Comparison of ENCODE assay signal across 15 mouse cellular contexts in the genomic region with DNA sequence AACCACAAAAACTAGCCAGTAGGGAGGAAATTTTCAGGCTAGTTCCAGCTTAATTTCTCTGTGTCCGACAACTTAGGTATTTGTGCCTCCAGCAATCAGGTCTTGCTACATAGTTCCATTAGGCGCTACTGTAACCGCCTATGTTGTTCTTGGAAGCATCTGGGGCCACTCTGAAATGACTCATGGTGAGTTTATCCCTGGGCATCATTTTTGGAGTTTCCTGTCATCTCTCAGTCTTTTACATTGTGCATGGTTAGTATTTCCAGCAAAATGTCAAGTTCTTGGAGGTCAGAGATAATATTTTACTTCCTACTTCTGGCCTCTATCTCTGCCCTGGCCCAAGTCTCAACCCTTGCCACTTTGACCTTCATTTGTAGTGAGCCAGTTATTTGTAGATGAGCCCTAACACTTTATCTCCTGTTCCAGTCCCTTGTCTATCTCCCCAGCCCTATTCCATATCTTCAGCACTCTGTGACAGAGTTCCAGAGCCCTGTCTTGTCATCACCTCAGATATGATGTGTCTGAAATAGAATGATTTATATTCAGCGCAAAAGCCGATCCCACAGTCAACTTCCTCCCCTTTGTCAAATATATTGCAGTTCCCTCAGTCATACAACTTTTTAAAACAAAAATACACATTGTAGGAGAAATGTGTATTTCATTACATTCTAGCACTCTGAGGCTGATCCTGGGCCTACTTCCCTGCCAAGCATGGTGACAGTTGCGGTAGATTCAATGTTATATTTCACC. TPM values are rescaled to one million over a fixed set of nuclear protein-coding genes. Genes with fewer than 3 reads are reported as not detected.
DNase-seq lines count a peak whose midpoint lies in the region; ATAC-seq and TF ChIP-seq lines count a peak whose summit lies in the region.
"Had no signal": no experiment of that assay in that cellular context is flagged by ENCODE, and none has a peak within 500 bp of the region (broad histone marks: within the 10 kb centered on the region; RNA-seq: fewer than 3 reads in every experiment).

No protein-coding gene starts in this region.

- no peaks in the 10 kb centered on the region for H3K9me3 ChIP-seq in liver, embryonic 16.5 days (replicated peaks; ENCODE audit: control insufficient read depth, low read length)
- H3K9me3 ChIP-seq in liver, embryonic 11.5 days (ENCODE audit: control insufficient read depth, low read length) = no peaks in the 10 kb centered on the region
- H3K9me3 ChIP-seq: hindbrain, embryonic 13.5 days; liver, embryonic 15.5 days had no signal

- TF ChIP-seq CTCF in heart, adult 2 months (IDR thresholded peaks at IDR 0.05) = no peak

- no peak overlapping the region for H3K27ac ChIP-seq in liver, embryonic 16.5 days (ENCODE audit: low read length)
- no peak overlapping the region for H3K27ac ChIP-seq in liver, embryonic 11.5 days (ENCODE audit: low read depth, low read length)
- H3K27ac ChIP-seq in heart, adult 2 months = peak overlapping the region; percentile 63
- H3K27ac ChIP-seq: hindbrain, embryonic 13.5 days; liver, embryonic 15.5 days had no signal

- WGBS in liver, embryonic 16.5 days (ENCODE audit: insufficient replicate concordance) = 50% methylated on average over 6 of the region's 6 CpGs
- WGBS in liver, embryonic 11.5 days = 71% methylated on average over 6 of the region's 6 CpGs
- WGBS in heart, adult 2 months = 31% methylated on average over 6 of the region's 6 CpGs

- no peak overlapping the region for H3K4me3 ChIP-seq in liver, embryonic 16.5 days (ENCODE audit: low read depth, low read length)
- H3K4me3 ChIP-seq in liver, embryonic 11.5 days (ENCODE audit: low read depth, low read length) = no peak overlapping the region
- H3K4me3 ChIP-seq in heart, adult 2 months = no peak overlapping the region
- H3K4me3 ChIP-seq: hindbrain, embryonic 13.5 days; liver, embryonic 15.5 days; megakaryocyte, embryonic 14.5 days had no signal

- intact Hi-C loops in heart, adult 2 months (cut with DNase I) = loop anchor here (1.0 kb wide), 1 partner anchor 108 kb away; no protein-coding TSS in a partner anchor

- no peak overlapping the region for H3K9ac ChIP-seq in liver, embryonic 16.5 days (ENCODE audit: low read depth, low read length)
- H3K9ac ChIP-seq in liver, embryonic 11.5 days (ENCODE audit: low read depth, low read length) = no peak overlapping the region
- H3K9ac ChIP-seq in heart, adult 2 months (ENCODE audit: low read depth, low read length) = no peak overlapping the region
- H3K9ac ChIP-seq: hindbrain, embryonic 13.5 days; liver, embryonic 15.5 days had no signal

- TF ChIP-seq POLR2A in heart, adult 2 months (IDR thresholded peaks at IDR 0.05; ENCODE audit: insufficient read depth, low read depth, low read length) = no peak

- no peak for DNase-seq in liver, embryonic 11.5 days (ENCODE audit: low spot score)
- DNase-seq in NIH3T3 (ENCODE audit: low read depth) = peak; percentile 24
- peak in 1 of 2 experiments; percentile 40 for DNase-seq in heart, adult 2 months
- DNase-seq in heart, postnatal 4 days = peak; percentile 25
- DNase-seq in spleen, postnatal 36 days (ENCODE audit: low spot score in 2 of 2) = no peak
- DNase-seq in urinary bladder, adult 2 months (ENCODE audit: low spot score) = no peak
- DNase-seq: cerebellum, adult 2 months; kidney, adult 18-20 months had no signal

- no peaks in the 10 kb centered on the region for H3K27me3 ChIP-seq in liver, embryonic 16.5 days (ENCODE audit: control insufficient read depth, insufficient read depth, low read depth, low read length)
- no peaks in the 10 kb centered on the region for H3K27me3 ChIP-seq in liver, embryonic 11.5 days (replicated peaks; ENCODE audit: control insufficient read depth, insufficient read depth, low read length)
- H3K27me3 ChIP-seq in heart, adult 2 months (ENCODE audit: control insufficient read depth, insufficient read depth, low read length) = no peaks in the 10 kb centered on the region
- H3K27me3 ChIP-seq: liver, embryonic 15.5 days; megakaryocyte, embryonic 14.5 days had no signal

- no peaks in the 10 kb centered on the region for H3K79me2 ChIP-seq in heart, adult 2 months (replicated peaks; ENCODE audit: control insufficient read depth, insufficient read depth, low read length)

- no peak overlapping the region for H3K4me2 ChIP-seq in liver, embryonic 16.5 days (ENCODE audit: low read depth, low read length)
- no peak overlapping the region for H3K4me2 ChIP-seq in liver, embryonic 11.5 days
- H3K4me2 ChIP-seq: hindbrain, embryonic 13.5 days; liver, embryonic 15.5 days had no signal

- 0 out of 2 replicates have a peak, but pooled peaks have one; percentile 11 for ATAC-seq in liver, embryonic 16.5 days (ENCODE audit: low read depth)
- ATAC-seq in liver, embryonic 11.5 days (replicated peaks; ENCODE audit: low FRiP score) = no peak
- ATAC-seq: forebrain, embryonic 14.5 days had no signal

- H3K4me1 ChIP-seq in liver, embryonic 16.5 days (ENCODE audit: control insufficient read depth, low read depth, low read length) = no peaks in the 10 kb centered on the region
- no peaks in the 10 kb centered on the region for H3K4me1 ChIP-seq in liver, embryonic 11.5 days (replicated peaks; ENCODE audit: control insufficient read depth, insufficient read depth, low read length)
- H3K4me1 ChIP-seq in heart, adult 2 months (ENCODE audit: control insufficient read depth, insufficient read depth, low read length) = peaks cover 9% of the 10 kb centered on the region; the same call in 1 of the 2 replicates
- H3K4me1 ChIP-seq: hindbrain, embryonic 13.5 days; liver, embryonic 15.5 days had no signal

- TF ChIP-seq EP300 in heart, adult 2 months (IDR thresholded peaks at IDR 0.05; ENCODE audit: insufficient read depth, low read depth, low read length) = no peak

- no peaks in the 10 kb centered on the region for H3K36me3 ChIP-seq in liver, embryonic 16.5 days (ENCODE audit: control insufficient read depth, insufficient read depth)
- H3K36me3 ChIP-seq in liver, embryonic 11.5 days (ENCODE audit: control insufficient read depth, insufficient read depth, low read length) = no peaks in the 10 kb centered on the region
- peaks cover 13% of the 10 kb centered on the region for H3K36me3 ChIP-seq in heart, adult 2 months (ENCODE audit: control insufficient read depth, insufficient read depth, low read length)
- H3K36me3 ChIP-seq: hindbrain, embryonic 13.5 days; liver, embryonic 15.5 days had no signal

RNA-seq across cellular contexts. Expression of a gene that starts 16.8 kb away (rescaled TPM):
- 23.4 and 24.6 TPM in 2 replicates for polyA plus RNA-seq in liver, embryonic 16.5 days (2015; fragmentation: Nextera tagmentation; extraction: Ambion mirVana)
- 3.6 and 4.0 TPM in 2 replicates for polyA plus RNA-seq in liver, embryonic 11.5 days (2014; fragmentation: Nextera tagmentation; extraction: Ambion mirVana)
- not detected for total RNA-seq in heart, adult 2 months (2021)
- polyA plus RNA-seq in heart, adult 2 months (2012; rRNA removed) = 0.26 TPM in 1 of 2 replicates, not detected in the other
- under 1 TPM; 0.29 to 0.38 TPM for total RNA-seq in heart, postnatal 4 days (2021)
- polyA plus RNA-seq in urinary bladder, adult 2 months (2012; rRNA removed) = 0.10 and 0.26 TPM in 2 replicates
- polyA plus RNA-seq: embryonic facial prominence, embryonic 11.5 days; spleen, adult 2 months had no signal

Comparison
In these comparisons a context has a peak if more than half of its experiments do, and no peak if none do; other contexts are left out.
1. DNase-seq: peak in NIH3T3 (single experiment) and heart, postnatal 4 days (single experiment); none in liver, embryonic 11.5 days (single experiment), spleen, postnatal 36 days (0 of 2) and urinary bladder, adult 2 months (single experiment).